28 mouse cellular contexts compared by ENCODE assay signal in the genomic region with DNA sequence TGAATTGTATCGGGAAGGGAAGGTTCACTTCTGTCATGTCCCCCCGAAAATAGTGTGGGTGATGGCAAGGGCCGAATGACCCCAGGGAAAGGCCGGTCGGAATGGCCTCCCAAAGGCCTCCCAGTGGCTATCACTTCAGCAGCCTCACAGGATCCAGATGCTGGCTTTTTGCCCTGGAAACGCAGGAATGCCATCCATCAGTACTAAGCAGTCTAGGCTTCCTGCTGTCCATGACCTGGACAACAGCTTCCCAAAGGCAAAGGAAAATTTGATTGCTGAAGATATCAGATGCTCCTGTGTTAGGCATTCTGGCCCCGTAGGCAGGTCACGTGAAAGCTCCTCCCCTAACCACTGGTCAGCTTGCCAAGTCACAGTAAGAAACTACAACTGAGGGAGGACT. TPM values are rescaled to one million over a fixed set of nuclear protein-coding genes. Genes with fewer than 3 reads are reported as not detected.
DNase-seq lines count a peak whose midpoint lies in the region; ATAC-seq lines count a peak whose summit lies in the region.
"Had no signal": no experiment of that assay in that cellular context is flagged by ENCODE, and none has a peak within 500 bp of the region (broad histone marks: within the 10 kb centered on the region; RNA-seq: fewer than 3 reads in every experiment).

No protein-coding gene starts in this region.

- H3K4me3 ChIP-seq in kidney, embryonic 14.5 days (ENCODE audit: low read length), result no peak overlapping the region
- no peak overlapping the region for H3K4me3 ChIP-seq in intestine, embryonic 15.5 days (replicated peaks)
- H3K4me3 ChIP-seq: embryonic facial prominence, embryonic 10.5 days; hindbrain, embryonic 10.5 days; limb, embryonic 13.5 days; liver, embryonic 12.5 days; midbrain, embryonic 10.5 days; myocyte; neural tube, embryonic 13.5 days had no signal

- H3K27me3 ChIP-seq in kidney, embryonic 14.5 days (ENCODE audit: control insufficient read depth, insufficient read depth, low read length), result no peaks in the 10 kb centered on the region
- H3K27me3 ChIP-seq in intestine, embryonic 15.5 days (replicated peaks), result no peaks in the 10 kb centered on the region
- H3K27me3 ChIP-seq: limb, embryonic 13.5 days; neural tube, embryonic 13.5 days; Patski had no signal

- no peaks in the 10 kb centered on the region for H3K36me3 ChIP-seq in kidney, embryonic 14.5 days (ENCODE audit: control insufficient read depth, insufficient read depth, low read length)
- H3K36me3 ChIP-seq in intestine, embryonic 15.5 days, result no peaks in the 10 kb centered on the region
- H3K36me3 ChIP-seq: embryonic facial prominence, embryonic 10.5 days; hindbrain, embryonic 10.5 days; limb, embryonic 13.5 days; liver, embryonic 12.5 days; midbrain, embryonic 10.5 days; neural tube, embryonic 13.5 days had no signal

- peak; percentile 44 for DNase-seq in kidney, adult 11 months
- peak; percentile 10 for DNase-seq in MN1 (ENCODE audit: low spot score)
- peak; percentile 17 to 29 for DNase-seq in kidney, adult 8-10 months
- peak; percentile 32 to 42 for DNase-seq in kidney, postnatal 36 days
- no peak for DNase-seq in heart, postnatal 14 days
- DNase-seq: cerebellum, adult 8-10 months; forebrain, postnatal 0 days; gastrocnemius, postnatal 14 days; heart, adult 11 months; lung, adult 2 months; lung, postnatal 4 days; thymus, postnatal 14 days had no signal

- intact Hi-C loops in heart, postnatal 14 days (cut with DNase I), result no loop called here

- no peaks in the 10 kb centered on the region for H3K9me3 ChIP-seq in kidney, embryonic 14.5 days (ENCODE audit: control insufficient read depth, low read length)
- no peaks in the 10 kb centered on the region for H3K9me3 ChIP-seq in intestine, embryonic 15.5 days
- H3K9me3 ChIP-seq: embryonic facial prominence, embryonic 10.5 days; hindbrain, embryonic 10.5 days; limb, embryonic 13.5 days; liver, embryonic 12.5 days; midbrain, embryonic 10.5 days; neural tube, embryonic 13.5 days had no signal

- no peak overlapping the region for H3K9ac ChIP-seq in kidney, embryonic 14.5 days (ENCODE audit: low read depth, low read length)
- H3K9ac ChIP-seq in intestine, embryonic 15.5 days, result no peak overlapping the region
- H3K9ac ChIP-seq: forebrain, postnatal 0 days; limb, embryonic 13.5 days; liver, embryonic 12.5 days; neural tube, embryonic 13.5 days had no signal

- ATAC-seq in kidney, embryonic 14.5 days (ENCODE audit: low FRiP score, low TSS enrichment), result no peak
- no peak for ATAC-seq in intestine, embryonic 15.5 days
- ATAC-seq: CD4-positive, CD25-positive, alpha-beta regulatory T cell, adult 4 months; forebrain, postnatal 0 days; hindbrain, postnatal 0 days; intestine, postnatal 0 days; liver, embryonic 12.5 days; midbrain, embryonic 16.5 days; Patski had no signal

- WGBS in kidney, embryonic 14.5 days, result 76% methylated on average over 8 of the region's 8 CpGs
- 63% methylated on average over 8 of the region's 8 CpGs for WGBS in intestine, embryonic 15.5 days

- 0 out of 2 replicates have a peak, but pooled peaks cover 2% of the 10 kb centered on the region for H3K4me1 ChIP-seq in kidney, embryonic 14.5 days (ENCODE audit: control insufficient read depth, insufficient read depth, low read length)
- H3K4me1 ChIP-seq in intestine, embryonic 15.5 days (replicated peaks), result no peaks in the 10 kb centered on the region
- H3K4me1 ChIP-seq: limb, embryonic 13.5 days; liver, embryonic 12.5 days; midbrain, embryonic 10.5 days; neural tube, embryonic 13.5 days had no signal

- H3K27ac ChIP-seq in kidney, embryonic 14.5 days (ENCODE audit: low read depth, low read length), result no peak overlapping the region
- no peak overlapping the region for H3K27ac ChIP-seq in intestine, embryonic 15.5 days
- H3K27ac ChIP-seq: embryonic facial prominence, embryonic 10.5 days; hindbrain, embryonic 10.5 days; hindbrain, postnatal 0 days; limb, embryonic 13.5 days; liver, embryonic 12.5 days; midbrain, embryonic 10.5 days; neural tube, embryonic 13.5 days had no signal

- no peak overlapping the region for H3K4me2 ChIP-seq in kidney, embryonic 14.5 days (replicated peaks; ENCODE audit: low read depth, low read length)
- H3K4me2 ChIP-seq in intestine, embryonic 15.5 days (replicated peaks), result no peak overlapping the region
- H3K4me2 ChIP-seq: heart, embryonic 11.5 days; limb, embryonic 13.5 days; liver, embryonic 12.5 days; neural tube, embryonic 13.5 days had no signal

RNA-seq across cellular contexts. Expression of gene Tomm5, which starts 26.6 kb away (rescaled TPM):
- polyA plus RNA-seq in kidney, embryonic 14.5 days (2014; fragmentation: Nextera tagmentation; extraction: Ambion mirVana), result 271 and 343 TPM in 2 replicates
- polyA plus RNA-seq in intestine, embryonic 15.5 days (2015; fragmentation: Nextera tagmentation; extraction: Ambion mirVana), result 407 and 433 TPM in 2 replicates
- 100 to 1,000 TPM; 161 to 183 TPM for total RNA-seq in heart, postnatal 14 days (2021)

RNA-seq across cellular contexts. Expression of gene Fbxo10, which starts 50.1 kb away (rescaled TPM):
- polyA plus RNA-seq in kidney, embryonic 14.5 days (2014; fragmentation: Nextera tagmentation; extraction: Ambion mirVana), result 5.3 and 11.9 TPM in 2 replicates
- polyA plus RNA-seq in intestine, embryonic 15.5 days (2015; fragmentation: Nextera tagmentation; extraction: Ambion mirVana), result 8.2 and 9.4 TPM in 2 replicates
- 10 to 100 TPM; 12.2 to 12.8 TPM for total RNA-seq in heart, postnatal 14 days (2021)

RNA-seq across cellular contexts. Expression of gene Frmpd1, which starts 50.2 kb away (rescaled TPM):
- 0.24 and 0.53 TPM in 2 replicates for polyA plus RNA-seq in kidney, embryonic 14.5 days (2014; fragmentation: Nextera tagmentation; extraction: Ambion mirVana)
- 0.48 and 0.57 TPM in 2 replicates for polyA plus RNA-seq in intestine, embryonic 15.5 days (2015; fragmentation: Nextera tagmentation; extraction: Ambion mirVana)
- 1 to 10 TPM in 1 of 2 experiments, under 1 TPM in 1; 0.24 to 1.2 TPM for total RNA-seq in heart, postnatal 14 days (2021)
- total RNA-seq: common myeloid progenitor, adult 5-6 weeks had no signal
- polyA plus RNA-seq: CD4-positive, CD25-positive, alpha-beta regulatory T cell, adult 4 months had no signal

Comparison
In these comparisons a context has a peak if more than half of its experiments do, and no peak if none do; other contexts are left out.
1. DNase-seq: peak in kidney, adult 11 months (single experiment), MN1 (single experiment), kidney, adult 8-10 months (2 of 2) and kidney, postnatal 36 days (2 of 2); none in heart, postnatal 14 days (0 of 2).